Mouse (Mus musculus) cerebellum, adult 2 months (tissue): Measurements from ENCODE around the gene Acsl6. TPM values are rescaled to one million over a fixed set of nuclear protein-coding genes. Genes with fewer than 3 reads are reported as not detected.

Source experiments
- DNase-seq, 2 experiments: peaks; one replicate each; pipeline ENCODE4 v3.0.0; 2021
- H3K27ac ChIP-seq: fragments of 200-500 bp; 2 replicates; pipeline ENCODE4 v1.5.1; 2012; ENCODE audit warnings: low read length, control low read depth, inconsistent platforms; ENCODE audit not compliant: insufficient read depth
- H3K27me3 ChIP-seq: fragments of 200-500 bp; 2 replicates; pipeline ENCODE4 v1.6.1; 2012; ENCODE audit warnings: inconsistent platforms, mild to moderate bottlenecking, low read length, moderate library complexity; ENCODE audit not compliant: control insufficient read depth, insufficient read depth
- H3K4me1 ChIP-seq: fragments of 200-500 bp; 2 replicates; pipeline ENCODE4 v1.6.1; 2011; ENCODE audit warnings: low read length; ENCODE audit not compliant: control insufficient read depth, insufficient read depth
- H3K4me3 ChIP-seq: fragments of 200-500 bp; replicated peaks from 2 replicates; pipeline ENCODE3; 2011; ENCODE audit warnings: mild to moderate bottlenecking, low read depth, low read length, control low read depth; ENCODE audit not compliant: insufficient read depth
- CTCF ChIP-seq: fragments of 200-500 bp; IDR thresholded peaks from 2 replicates; pipeline ENCODE4 v1.5.1; 2011; ENCODE audit warnings: low read depth, mild to moderate bottlenecking, control low read depth, low read length, moderate library complexity, borderline replicate concordance; ENCODE audit not compliant: insufficient read depth
- POLR2A ChIP-seq: fragments of 200-500 bp; IDR thresholded peaks from 2 replicates; pipeline ENCODE4 v1.6.1; 2011; ENCODE audit warnings: low read length, control low read depth, borderline replicate concordance; ENCODE audit not compliant: insufficient read depth
- WGBS: fragments of 180-500 bp; shearing (Covaris S2); methylation state at CpG from one replicate; pipeline ENCODE4 v1.1.7; 2018; 5-methylcytosine and 5-hydroxymethylcytosine counted together
- polyA plus RNA-seq: library from polyadenylated mRNA; depleted of rRNA; stranded (reverse); fragments of >200 nt; gene quantifications from 2 replicates; pipeline ENCODE4 v1.2.3, GENCODE M21; 2012; rRNA removed

The Acsl6 gene
- polyA plus RNA-seq, 1 experiment, result 189 TPM

GRCm38 (mm10) chr11:54410612-54411011 lies 107.0 kb downstream of the Acsl6 start:
- no peak overlapping the region for H3K27ac ChIP-seq
- no peak for TF ChIP-seq CTCF
- no peak for TF ChIP-seq POLR2A
- no peaks in the 10 kb centered on the region for H3K4me1 ChIP-seq
- H3K4me3 ChIP-seq, result no peak overlapping the region
- no peak for DNase-seq
- H3K27me3 ChIP-seq, result no peaks in the 10 kb centered on the region

GRCm38 (mm10) chr11:54413017-54413416 lies 109.4 kb downstream of the Acsl6 start:
- no peaks in the 10 kb centered on the region for H3K4me1 ChIP-seq
- DNase-seq, result no peak
- H3K27me3 ChIP-seq, result no peaks in the 10 kb centered on the region
- H3K4me3 ChIP-seq, result no peak overlapping the region
- no peak overlapping the region for H3K27ac ChIP-seq
- 46% methylated on average over 6 of the region's 6 CpGs for WGBS
- TF ChIP-seq POLR2A (no peak), CTCF (no peak)

Other genes starting within 250 kb of the Acsl6 start
- 16.9 and 18.6 TPM in 2 replicates for gene Pdlim4, start 234.8 kb upstream of the Acsl6 start, polyA plus RNA-seq
- gene P4ha2, start 203.7 kb upstream of the Acsl6 start, polyA plus RNA-seq, result 13.6 and 14.2 TPM in 2 replicates
- gene Csf2, start 54.1 kb upstream of the Acsl6 start, polyA plus RNA-seq, result not detected in 2 replicates
- gene Il3, start 36.5 kb upstream of the Acsl6 start, polyA plus RNA-seq, result not detected in 2 replicates
- not detected in 2 replicates for gene Meikin, start 66.9 kb downstream of the Acsl6 start, polyA plus RNA-seq
- gene Fnip1, start 134.4 kb downstream of the Acsl6 start, polyA plus RNA-seq, result 14.8 and 16.2 TPM in 2 replicates
- 24.2 and 25.1 TPM in 2 replicates for gene Rapgef6, start 219.0 kb downstream of the Acsl6 start, polyA plus RNA-seq